Mouse (Mus musculus): ENCODE measurements around the gene Taok2.
"Not testable (repeated sequence)": the region's sequence is repeated elsewhere in the genome, so short reads cannot be mapped to it uniquely, and the experiment has no call there.

- not testable (repeated sequence) for TF ChIP-seq CTCF (conservative IDR thresholded peaks at IDR 0.05; ENCODE audit: low read length); NANOG (IDR thresholded peaks at IDR 0.05; ENCODE audit: borderline replicate concordance, low read length)
Measured at GRCm38 (mm10) chr7:126899781-126900180, 15.3 kb upstream of the Taok2 start.

Data from E14TG2a.4 (cell line).